Mouse (Mus musculus): ENCODE measurements around the gene Ccna2.
A peak's percentile ranks its signal among the peaks of the same experiment; 100 is the strongest.

Ccna2 gene

GRCm38 (mm10) chr3:36533201-36533672, 38.7 kb downstream of the Ccna2 start:
- no peak for DNase-seq (ENCODE audit: low spot score in 2 of 2)

- no peak for DNase-seq (ENCODE audit: low spot score in 2 of 2)
Observed at GRCm38 (mm10) chr3:36532738-36533137, 39.2 kb downstream of the Ccna2 start.

- DNase-seq (ENCODE audit: low spot score in 2 of 2): no peak
Observed at GRCm38 (mm10) chr3:36531979-36532542, 39.9 kb downstream of the Ccna2 start.

GRCm38 (mm10) chr3:36531242-36531641, 40.7 kb downstream of the Ccna2 start:
- peak; percentile 48 to 58 for DNase-seq (ENCODE audit: low spot score in 2 of 2)

- DNase-seq (ENCODE audit: low spot score in 2 of 2): peak in 1 of 2 experiments; percentile 32
Observed at GRCm38 (mm10) chr3:36530781-36531180, 41.2 kb downstream of the Ccna2 start.

- DNase-seq (ENCODE audit: low spot score in 2 of 2): peak; percentile 83 to 88
Observed at GRCm38 (mm10) chr3:36530345-36530744, 41.6 kb downstream of the Ccna2 start.

- no peak for DNase-seq (ENCODE audit: low spot score in 2 of 2)
Observed at GRCm38 (mm10) chr3:36524466-36524865, 47.5 kb downstream of the Ccna2 start.

GRCm38 (mm10) chr3:36522137-36522536, 49.8 kb downstream of the Ccna2 start:
- no peak for DNase-seq (ENCODE audit: low spot score in 2 of 2)

- DNase-seq (ENCODE audit: low spot score in 2 of 2): peak; percentile 49 to 57
Observed at GRCm38 (mm10) chr3:36521073-36522060, 50.6 kb downstream of the Ccna2 start, which contains the start of gene Gm11549. Gene Gm11549 (minus strand): TSS chr3:36521813.

- peak; percentile 45 to 58 for DNase-seq (ENCODE audit: low spot score in 2 of 2)
Observed at GRCm38 (mm10) chr3:36516196-36516595, 55.8 kb downstream of the Ccna2 start.

Data from right cerebral cortex, postnatal 10 days (tissue).